Mouse (Mus musculus): ENCODE measurements around the gene Dhx15. TPM values are rescaled to one million over a fixed set of nuclear protein-coding genes. Genes with fewer than 3 reads are reported as not detected.

The Dhx15 gene
- 49.0 TPM in 2 replicates for polyA plus RNA-seq (2012; rRNA removed)

GRCm38 (mm10) chr5:52190371-52191179 is at the start of gene Dhx15:
TSS of gene Dhx15 (minus strand) at chr5:52190514.

Other genes with a start within 250 kb of the Dhx15 start
- gene Sod3, start 173.3 kb upstream of the Dhx15 start, polyA plus RNA-seq (2012; rRNA removed): 11.1 and 11.6 TPM in 2 replicates

All from liver, embryonic 18 days (tissue).